Mouse (Mus musculus): Measurements from ENCODE around the gene Prph2. TPM values are rescaled to one million over a fixed set of nuclear protein-coding genes. Genes with fewer than 3 reads are reported as not detected.

Prph2 gene
- polyA plus RNA-seq, 1 experiment: not detected

DNA sequence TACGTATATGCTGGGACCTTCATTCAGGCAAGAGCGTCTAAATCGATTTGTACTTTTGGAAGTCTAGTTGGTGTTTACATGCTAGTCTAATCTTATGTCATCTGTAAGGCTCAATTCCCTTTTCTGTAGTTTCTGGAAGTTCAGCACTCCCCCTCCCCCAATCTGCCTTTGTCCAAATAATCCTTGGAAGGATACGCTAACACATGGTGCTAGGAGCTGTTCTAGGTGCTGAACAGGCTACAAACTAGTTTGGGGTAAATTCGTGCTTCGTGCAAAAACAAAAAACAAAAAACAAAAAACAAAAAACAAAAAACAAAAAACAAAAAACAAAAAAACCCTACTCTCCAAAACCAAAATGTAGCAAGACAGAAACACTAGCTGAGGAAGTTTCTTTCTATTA, 10.6 kb downstream of the Prph2 start:
- Histone ChIP-seq H3K4me3 (ENCODE audit: insufficient read depth, low read depth, low read length) (no peak overlapping the region), H3K27ac (replicated peaks; ENCODE audit: low read depth, low read length) (no peak overlapping the region), H3K4me1 (ENCODE audit: control insufficient read depth, insufficient read depth, insufficient read length, low read length) (no peaks in the 10 kb centered on the region)

- no peak overlapping the region for H3K27ac ChIP-seq (replicated peaks; ENCODE audit: low read depth, low read length)
- no peaks in the 10 kb centered on the region for H3K4me1 ChIP-seq (ENCODE audit: control insufficient read depth, insufficient read depth, insufficient read length, low read length)
- H3K4me3 ChIP-seq (ENCODE audit: insufficient read depth, low read depth, low read length): no peak overlapping the region
Measured at GRCm38 (mm10) chr17:46926192-46926591, 15.9 kb downstream of the Prph2 start.

DNA sequence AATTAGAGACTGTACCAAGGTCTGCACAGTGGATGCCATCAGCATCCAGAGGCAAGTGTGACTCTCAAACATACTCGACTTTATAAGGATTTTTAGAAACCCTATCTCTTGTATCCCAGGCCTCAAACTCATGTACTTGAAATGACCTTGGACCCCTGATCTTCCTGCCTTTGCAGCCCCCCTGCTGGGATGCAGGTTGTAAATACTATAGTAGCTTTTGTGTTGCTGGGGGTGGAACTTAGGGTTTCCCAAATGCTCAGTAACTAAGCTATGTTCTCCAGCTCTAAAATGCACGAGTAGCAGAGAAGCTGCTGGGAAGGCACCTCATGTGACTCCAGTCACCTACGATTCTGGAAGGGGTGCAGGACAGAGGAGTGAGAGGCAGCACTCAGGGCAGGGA, 16.7 kb downstream of the Prph2 start:
- H3K4me3 ChIP-seq (ENCODE audit: insufficient read depth, low read depth, low read length): no peak overlapping the region
- H3K27ac ChIP-seq (replicated peaks; ENCODE audit: low read depth, low read length): no peak overlapping the region
- H3K4me1 ChIP-seq (ENCODE audit: control insufficient read depth, insufficient read depth, insufficient read length, low read length): no peaks in the 10 kb centered on the region

GRCm38 (mm10) chr17:46927781-46928180, 17.5 kb downstream of the Prph2 start:
- no peaks in the 10 kb centered on the region for H3K4me1 ChIP-seq (ENCODE audit: control insufficient read depth, insufficient read depth, insufficient read length, low read length)
- no peak overlapping the region for H3K27ac ChIP-seq (replicated peaks; ENCODE audit: low read depth, low read length)
- H3K4me3 ChIP-seq (ENCODE audit: insufficient read depth, low read depth, low read length): no peak overlapping the region

GRCm38 (mm10) chr17:46929277-46929676, 19.0 kb downstream of the Prph2 start:
- Histone ChIP-seq H3K4me3 (ENCODE audit: insufficient read depth, low read depth, low read length) (no peak overlapping the region), H3K27ac (replicated peaks; ENCODE audit: low read depth, low read length) (no peak overlapping the region), H3K4me1 (ENCODE audit: control insufficient read depth, insufficient read depth, insufficient read length, low read length) (no peaks in the 10 kb centered on the region)

- no peaks in the 10 kb centered on the region for H3K4me1 ChIP-seq (ENCODE audit: control insufficient read depth, insufficient read depth, insufficient read length, low read length)
Measured at GRCm38 (mm10) chr17:46929897-46930296, 19.6 kb downstream of the Prph2 start.

DNA sequence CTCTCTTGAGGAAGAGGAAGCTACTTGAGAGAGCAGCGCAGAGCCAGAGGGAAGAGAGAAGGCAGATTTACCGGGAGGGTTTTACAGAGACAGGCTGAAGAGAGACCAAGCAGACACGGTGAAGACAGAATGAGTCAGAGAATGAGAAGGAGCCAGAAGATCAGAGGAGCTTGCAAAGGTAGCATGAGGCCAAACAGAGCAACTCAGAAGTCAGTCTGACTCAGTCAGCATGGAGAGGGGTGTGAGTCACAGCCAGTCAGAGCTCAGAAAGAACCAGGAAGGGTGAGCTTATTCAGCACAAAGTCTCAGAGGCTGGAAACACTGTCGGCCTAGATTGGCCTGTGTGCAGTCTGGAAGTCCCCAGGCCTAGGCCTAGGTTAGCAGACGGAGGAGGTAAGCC, 22.7 kb downstream of the Prph2 start:
- H3K4me3 ChIP-seq (ENCODE audit: insufficient read depth, low read depth, low read length): no peak overlapping the region
- no peaks in the 10 kb centered on the region for H3K4me1 ChIP-seq (ENCODE audit: control insufficient read depth, insufficient read depth, insufficient read length, low read length)
- no peak overlapping the region for H3K27ac ChIP-seq (replicated peaks; ENCODE audit: low read depth, low read length)

More at GRCm38 (mm10) chr17:46929897-46930296, 19.6 kb downstream of the Prph2 start:
- Histone ChIP-seq H3K4me3 (ENCODE audit: insufficient read depth, low read depth, low read length) (no peak overlapping the region), H3K27ac (replicated peaks; ENCODE audit: low read depth, low read length) (no peak overlapping the region)

- no peaks in the 10 kb centered on the region for H3K4me1 ChIP-seq (ENCODE audit: control insufficient read depth, insufficient read depth, insufficient read length, low read length)
- no peak overlapping the region for H3K27ac ChIP-seq (replicated peaks; ENCODE audit: low read depth, low read length)
- no peak overlapping the region for H3K4me3 ChIP-seq (ENCODE audit: insufficient read depth, low read depth, low read length)
Measured at GRCm38 (mm10) chr17:46933557-46934348, 23.5 kb downstream of the Prph2 start.

DNA sequence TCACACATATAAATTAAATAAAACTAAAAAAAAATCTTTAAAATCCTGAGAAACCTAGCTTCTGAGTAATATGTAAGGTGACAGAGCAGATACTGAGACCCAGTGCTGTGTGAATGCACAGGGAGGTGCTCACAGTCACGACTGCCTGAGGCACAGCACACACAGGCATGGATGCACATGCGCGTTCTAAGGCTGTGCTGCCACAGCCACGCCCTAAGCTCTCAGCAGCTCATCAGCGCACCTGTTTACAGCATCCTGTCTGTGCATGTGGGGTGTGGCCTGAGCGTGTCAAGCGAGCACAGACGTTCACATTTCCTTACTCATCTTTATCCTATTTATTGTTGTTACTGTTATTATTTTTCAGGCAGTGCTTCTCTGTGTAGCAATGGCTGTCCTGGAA, 30.2 kb downstream of the Prph2 start:
- Histone ChIP-seq H3K27ac (replicated peaks; ENCODE audit: low read depth, low read length) (no peak overlapping the region), H3K4me1 (ENCODE audit: control insufficient read depth, insufficient read depth, insufficient read length, low read length) (no peaks in the 10 kb centered on the region), H3K4me3 (ENCODE audit: insufficient read depth, low read depth, low read length) (no peak overlapping the region)

GRCm38 (mm10) chr17:46942421-46942820, 32.2 kb downstream of the Prph2 start:
- Histone ChIP-seq H3K27ac (replicated peaks; ENCODE audit: low read depth, low read length) (no peak overlapping the region), H3K4me1 (ENCODE audit: control insufficient read depth, insufficient read depth, insufficient read length, low read length) (no peaks in the 10 kb centered on the region), H3K4me3 (ENCODE audit: insufficient read depth, low read depth, low read length) (no peak overlapping the region)

DNA sequence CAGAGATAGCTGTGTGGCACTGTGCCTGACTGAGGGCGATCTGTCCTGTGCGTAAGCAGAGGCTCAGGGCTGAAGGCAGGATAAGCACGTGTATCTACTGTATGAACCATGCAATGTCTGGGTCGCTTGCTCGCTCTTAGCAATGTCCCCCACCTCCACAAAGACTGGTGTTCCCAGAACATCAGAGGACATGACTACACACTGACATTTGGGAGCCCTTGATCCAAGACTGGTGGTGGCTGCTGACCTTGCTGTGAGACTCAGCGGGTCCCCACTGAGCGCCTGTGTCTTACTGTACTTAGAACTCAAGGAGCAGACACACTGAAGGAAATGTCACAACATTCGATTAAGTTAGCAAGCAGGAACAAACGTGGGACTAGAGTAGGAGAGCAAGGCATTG, 36.0 kb downstream of the Prph2 start:
- Histone ChIP-seq H3K4me3 (ENCODE audit: insufficient read depth, low read depth, low read length) (no peak overlapping the region), H3K4me1 (ENCODE audit: control insufficient read depth, insufficient read depth, insufficient read length, low read length) (no peaks in the 10 kb centered on the region), H3K27ac (replicated peaks; ENCODE audit: low read depth, low read length) (no peak overlapping the region)

DNA sequence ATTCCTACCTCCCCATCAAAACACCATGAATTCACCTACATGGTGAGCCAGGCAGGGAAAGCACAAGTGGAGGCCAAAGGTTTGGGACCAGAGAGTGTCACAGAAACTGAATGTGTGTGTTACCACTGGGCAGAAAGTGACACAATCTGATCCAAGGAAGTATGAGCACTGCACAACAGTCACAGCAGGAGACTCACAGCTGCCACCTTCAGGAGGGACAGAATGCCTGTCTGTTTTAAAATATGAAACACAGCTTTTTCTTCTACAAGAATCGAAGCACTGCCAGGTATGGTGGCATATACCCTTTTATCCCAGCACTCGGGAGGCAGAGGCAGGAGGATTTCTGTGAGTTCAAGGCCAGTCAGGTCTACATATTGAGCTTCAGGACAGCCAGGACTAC, 47.8 kb downstream of the Prph2 start:
- no peaks in the 10 kb centered on the region for H3K4me1 ChIP-seq (ENCODE audit: control insufficient read depth, insufficient read depth, insufficient read length, low read length)
- no peak overlapping the region for H3K27ac ChIP-seq (replicated peaks; ENCODE audit: low read depth, low read length)
- H3K4me3 ChIP-seq (ENCODE audit: insufficient read depth, low read depth, low read length): no peak overlapping the region

- Histone ChIP-seq H3K4me3 (ENCODE audit: insufficient read depth, low read depth, low read length) (no peak overlapping the region), H3K4me1 (ENCODE audit: control insufficient read depth, insufficient read depth, insufficient read length, low read length) (no peaks in the 10 kb centered on the region), H3K27ac (replicated peaks; ENCODE audit: low read depth, low read length) (no peak overlapping the region)
Measured at GRCm38 (mm10) chr17:46960216-46960615, 50.0 kb downstream of the Prph2 start.

GRCm38 (mm10) chr17:46962153-46962552, 51.9 kb downstream of the Prph2 start:
- Histone ChIP-seq H3K4me1 (ENCODE audit: control insufficient read depth, insufficient read depth, insufficient read length, low read length) (no peaks in the 10 kb centered on the region), H3K4me3 (ENCODE audit: insufficient read depth, low read depth, low read length) (no peak overlapping the region)

DNA sequence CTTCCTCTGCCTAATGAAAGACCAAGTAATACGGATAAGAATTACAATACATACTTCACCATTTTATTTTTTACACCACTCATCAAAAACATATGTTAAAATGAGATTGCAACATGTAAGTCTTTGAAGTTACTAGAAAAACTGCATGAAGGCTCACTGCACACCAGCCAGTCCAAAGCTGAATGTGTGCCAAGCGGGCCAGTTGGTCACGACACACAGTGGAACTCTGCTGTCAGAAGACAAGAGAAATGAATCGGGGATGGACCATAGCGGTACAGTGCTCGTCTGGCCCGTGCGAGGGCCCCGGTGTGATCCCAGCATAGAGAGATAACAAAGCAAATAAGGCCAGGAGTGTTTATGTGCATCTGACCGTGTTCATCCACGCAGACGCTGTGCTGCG, 52.9 kb downstream of the Prph2 start:
- H3K27ac ChIP-seq (replicated peaks; ENCODE audit: low read depth, low read length): no peak overlapping the region
- H3K4me3 ChIP-seq (ENCODE audit: insufficient read depth, low read depth, low read length): no peak overlapping the region
- H3K4me1 ChIP-seq (ENCODE audit: control insufficient read depth, insufficient read depth, insufficient read length, low read length): no peaks in the 10 kb centered on the region

More at GRCm38 (mm10) chr17:46962153-46962552, 51.9 kb downstream of the Prph2 start:
- no peak overlapping the region for H3K27ac ChIP-seq (replicated peaks; ENCODE audit: low read depth, low read length)

DNA sequence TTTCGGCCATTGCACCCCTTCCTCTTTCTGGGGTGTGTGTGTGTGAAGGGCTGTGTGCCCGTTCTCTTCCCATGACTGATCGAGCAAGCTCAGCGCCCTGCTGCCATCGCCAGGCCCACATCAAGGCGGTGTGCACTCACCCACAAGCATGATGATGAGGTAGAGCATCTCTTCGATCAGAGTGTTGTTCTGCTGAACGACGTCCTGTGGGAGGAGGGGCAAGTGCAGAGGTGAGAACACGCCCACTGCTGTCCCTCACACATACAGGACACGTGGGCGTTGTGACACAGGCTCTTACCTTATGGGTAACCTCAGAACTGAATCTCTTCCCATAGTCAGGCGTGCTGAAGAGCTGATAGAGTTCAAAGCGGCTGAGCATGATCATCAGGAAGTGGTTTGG, 56.6 kb downstream of the Prph2 start:
- no peak overlapping the region for H3K27ac ChIP-seq (replicated peaks; ENCODE audit: low read depth, low read length)
- H3K4me3 ChIP-seq (ENCODE audit: insufficient read depth, low read depth, low read length): no peak overlapping the region

More for the DNA sequence above, 56.6 kb downstream of the Prph2 start:
- no peaks in the 10 kb centered on the region for H3K4me1 ChIP-seq (ENCODE audit: control insufficient read depth, insufficient read depth, insufficient read length, low read length)

Data from brown adipose tissue, adult 24 weeks (tissue).